Mouse (Mus musculus) c-Kit-positive CD71-positive TER-119-positive erythroid progenitor cells, embryonic 14.5 days (primary cell): ENCODE results near the gene Mark2.

Experiments
- DNase-seq: peaks from one replicate; pipeline ENCODE4 v3.0.0-alpha.2; 2013; ENCODE audit warnings: low spot score

Gene Mark2

DNA sequence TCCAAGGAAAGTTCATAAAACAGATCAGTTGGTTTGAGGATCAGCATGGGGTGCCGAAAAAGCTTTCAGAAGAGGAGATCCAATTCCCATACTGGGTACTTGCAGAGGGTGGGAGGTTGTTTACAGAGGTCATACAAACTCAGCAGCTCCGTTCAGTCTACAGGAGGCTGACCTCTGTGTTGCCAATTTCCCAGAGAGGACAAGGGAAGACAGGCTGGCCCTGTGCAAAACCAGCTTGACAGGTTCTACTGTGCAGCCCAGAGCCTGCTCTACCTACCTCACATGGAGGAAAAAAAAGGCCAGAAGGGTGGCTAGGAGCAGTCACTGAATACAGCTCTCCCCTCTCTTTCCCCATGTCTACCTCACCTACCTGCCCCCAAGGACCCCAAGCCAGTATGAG lies 7.6 kb downstream of the Mark2 start:
- DNase-seq = no peak

DNA sequence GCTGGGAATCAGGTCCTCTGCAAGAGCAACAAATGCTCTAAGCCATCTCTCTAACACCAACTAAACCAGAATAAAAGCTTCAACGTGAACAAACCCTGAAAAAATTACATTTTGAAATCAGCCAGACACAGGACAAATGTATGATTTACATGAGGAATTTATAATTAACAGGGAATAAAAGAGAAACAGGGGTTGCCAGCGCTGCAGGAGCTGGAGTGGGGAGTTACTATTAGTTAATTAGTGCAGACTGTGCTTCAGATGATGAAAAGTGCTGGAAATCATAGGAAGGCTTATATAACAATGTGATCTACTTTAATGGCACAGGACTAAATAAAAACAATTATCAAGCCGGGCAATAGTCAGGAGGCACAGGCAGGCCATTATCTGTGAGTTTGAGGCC lies 20.3 kb downstream of the Mark2 start:
- DNase-seq = no peak

- no peak for DNase-seq
Measured at GRCm38 (mm10) chr19:7320181-7320580, 21.5 kb downstream of the Mark2 start.

- DNase-seq = no peak
Measured at GRCm38 (mm10) chr19:7317716-7318115, 23.9 kb downstream of the Mark2 start.

DNA sequence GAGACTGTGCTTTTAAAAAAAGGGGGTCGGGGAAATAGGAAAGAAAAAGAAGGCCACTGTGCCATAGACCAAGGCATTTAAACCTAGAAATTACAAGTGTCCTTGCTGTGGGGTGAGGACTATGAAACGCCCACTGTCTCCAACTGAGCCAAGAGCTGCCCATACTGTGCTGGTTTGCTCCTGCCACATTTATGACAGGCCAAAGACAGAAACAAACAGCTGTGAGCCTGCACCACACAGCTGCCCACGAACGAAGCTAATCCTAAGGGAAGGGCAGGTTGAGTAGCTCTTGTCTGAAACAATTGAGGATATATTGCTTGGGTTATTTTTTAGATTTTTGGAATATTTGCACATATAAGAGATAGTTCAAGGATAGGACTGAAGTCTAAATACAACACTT lies 24.8 kb downstream of the Mark2 start:
- no peak for DNase-seq

- no peak for DNase-seq
Measured at GRCm38 (mm10) chr19:7315587-7315984, 26.1 kb downstream of the Mark2 start.

DNA sequence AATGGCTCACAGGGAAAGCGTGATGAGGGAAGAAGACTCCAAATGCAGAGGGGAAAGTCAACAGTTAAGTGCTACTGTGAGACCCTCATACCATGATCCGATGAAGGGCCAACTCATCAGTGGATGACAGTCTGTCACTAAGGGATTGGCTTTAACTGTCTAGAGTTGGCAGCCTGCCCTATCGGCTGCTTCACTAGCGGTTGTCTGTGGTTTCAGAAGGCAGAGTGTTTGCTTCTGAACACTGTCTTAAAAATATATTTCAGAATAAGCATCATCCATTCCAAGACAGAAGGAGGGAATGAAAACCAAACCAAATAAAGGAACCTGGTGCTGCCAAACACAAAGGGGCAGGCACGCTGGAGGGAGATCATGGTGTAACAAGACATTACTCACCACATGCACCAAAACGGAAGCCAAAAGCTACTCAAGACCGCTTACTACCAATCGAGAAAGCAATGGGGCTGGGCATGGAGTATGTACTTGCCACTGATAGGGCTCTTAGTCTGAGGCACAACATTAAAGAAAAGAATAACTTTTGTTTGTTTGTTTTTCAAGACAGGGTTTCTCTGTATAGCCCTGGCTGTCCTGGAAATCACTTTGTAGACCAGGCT lies 26.6 kb downstream of the Mark2 start:
- no peak for DNase-seq

DNA sequence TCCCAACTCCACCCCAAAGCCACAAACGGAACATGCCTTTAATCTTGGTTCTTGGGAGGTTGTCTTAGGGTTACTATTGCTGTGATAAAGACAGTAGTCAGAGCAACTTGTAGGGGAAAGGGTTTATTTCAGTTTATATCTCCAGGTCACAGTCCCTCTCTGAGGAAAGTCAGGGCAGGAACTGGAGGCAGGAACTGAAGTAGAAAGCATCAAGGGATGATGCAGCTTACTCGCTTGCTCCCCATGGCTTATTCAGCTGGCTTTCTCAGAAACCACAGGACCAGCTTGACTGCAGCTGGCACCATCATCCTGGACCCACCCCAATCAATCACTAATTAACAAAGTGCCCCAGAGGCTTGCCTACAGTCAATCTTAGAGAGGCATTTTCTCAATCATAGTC lies 28.0 kb downstream of the Mark2 start:
- DNase-seq = no peak

DNA sequence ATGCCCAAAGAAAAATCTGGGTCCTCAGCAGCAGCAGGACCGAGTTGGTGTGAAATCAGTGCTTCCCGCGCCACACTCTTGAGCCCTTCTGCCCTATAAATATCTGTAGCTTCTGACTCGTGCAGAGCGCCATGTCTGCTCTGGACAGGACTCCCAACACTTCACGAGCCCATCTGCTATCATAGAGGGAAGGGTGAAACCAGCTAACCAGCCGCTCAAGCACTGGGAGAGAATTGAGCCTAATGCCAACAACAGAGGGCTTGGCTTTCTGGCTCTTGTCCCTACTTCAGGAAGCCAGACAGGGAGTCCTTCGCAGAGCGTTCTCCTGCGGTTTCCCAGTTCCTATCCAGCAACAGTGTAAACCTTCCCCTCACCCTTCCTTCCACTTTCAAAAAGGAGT lies 30.4 kb downstream of the Mark2 start:
- no peak for DNase-seq

DNA sequence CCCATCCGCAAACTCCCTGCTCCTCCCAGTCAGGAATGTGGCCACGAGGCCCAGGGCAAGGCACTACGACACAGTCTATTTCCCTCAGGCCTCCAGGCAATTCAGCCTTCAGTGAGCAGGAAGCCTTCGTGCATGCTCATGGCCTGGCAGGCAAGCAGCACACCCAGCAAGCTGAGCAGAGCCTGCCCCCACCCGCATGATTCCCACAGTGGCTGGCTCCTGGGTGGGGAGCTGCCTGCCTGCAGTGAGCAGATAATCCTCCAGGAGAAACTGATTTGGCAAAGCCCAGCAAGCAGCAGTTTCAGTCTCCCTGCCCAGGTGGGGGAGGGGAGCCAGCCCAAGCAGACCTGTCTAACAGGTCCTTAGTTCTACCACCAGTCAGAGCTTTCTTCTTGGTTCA lies 31.0 kb downstream of the Mark2 start:
- DNase-seq = peak; percentile 63

GRCm38 (mm10) chr19:7309738-7310330 lies 31.8 kb downstream of the Mark2 start:
- no peak for DNase-seq

- DNase-seq = peak; percentile 53
Measured at GRCm38 (mm10) chr19:7307995-7308770, 33.5 kb downstream of the Mark2 start.

- no peak for DNase-seq
Measured at GRCm38 (mm10) chr19:7306968-7307367, 34.7 kb downstream of the Mark2 start.

DNA sequence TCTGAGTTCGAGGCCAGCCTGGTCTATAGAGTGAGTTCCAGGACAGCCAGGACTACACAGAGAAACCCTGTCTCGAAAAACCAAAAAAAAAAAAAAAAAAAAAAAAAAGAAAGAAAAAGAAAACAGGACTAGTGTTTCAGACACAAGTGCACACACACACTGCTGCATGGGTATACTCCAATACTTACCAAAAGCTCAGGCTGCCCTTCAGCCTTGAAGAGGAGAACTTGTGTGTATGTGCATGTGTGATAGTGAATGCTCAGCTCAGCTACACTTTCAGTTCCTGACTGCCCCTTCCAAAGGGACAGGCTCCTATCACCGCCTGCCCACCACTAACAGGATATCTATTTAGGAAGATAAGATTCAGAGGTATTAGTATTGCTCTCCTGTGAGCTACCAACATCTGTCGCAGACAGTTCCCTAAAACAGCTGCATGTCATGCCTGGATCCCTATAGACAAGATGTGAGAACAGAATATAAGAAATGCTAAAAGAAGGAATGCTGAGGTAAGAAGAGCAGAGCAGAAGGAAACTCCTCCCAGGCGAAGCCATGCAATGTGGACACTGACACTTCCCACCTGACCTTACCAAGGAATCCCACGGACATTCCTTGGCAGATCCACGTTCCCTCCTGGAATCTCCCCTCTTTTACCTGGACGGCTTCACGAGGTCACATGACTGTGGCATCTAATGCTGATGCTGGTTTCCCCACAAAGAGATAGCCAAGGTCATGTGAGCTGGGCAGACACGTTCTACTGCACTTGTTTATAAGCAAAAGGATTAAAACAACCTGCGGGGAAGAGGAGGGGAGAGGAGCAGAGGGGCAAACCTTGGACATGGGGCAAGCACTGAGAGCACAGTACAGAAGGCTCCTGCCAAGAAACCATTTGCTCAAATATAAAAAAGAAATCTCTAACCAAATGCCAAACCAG lies 36.0 kb downstream of the Mark2 start:
- DNase-seq = no peak

GRCm38 (mm10) chr19:7304801-7305200 lies 36.9 kb downstream of the Mark2 start:
- DNase-seq = no peak

GRCm38 (mm10) chr19:7303796-7304195 lies 37.9 kb downstream of the Mark2 start:
- DNase-seq = no peak

DNA sequence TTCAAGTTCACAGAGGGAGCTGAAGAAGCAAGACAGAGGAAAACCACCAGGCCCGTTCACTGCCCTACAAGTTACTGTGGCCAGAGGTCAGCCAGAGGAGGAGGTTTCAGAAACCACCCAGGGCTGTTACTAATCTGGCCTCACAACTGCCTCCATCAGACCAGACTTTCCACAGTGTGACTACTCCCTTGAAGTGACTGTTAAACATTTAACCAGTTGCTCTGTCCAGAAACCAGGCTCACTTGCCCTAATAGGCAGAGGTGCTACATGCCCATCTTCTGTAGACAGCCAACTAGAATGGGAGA lies 39.2 kb downstream of the Mark2 start:
- no peak for DNase-seq

GRCm38 (mm10) chr19:7301647-7302492 lies 39.8 kb downstream of the Mark2 start:
- DNase-seq = no peak

- DNase-seq = no peak
Measured at GRCm38 (mm10) chr19:7300078-7300477, 41.6 kb downstream of the Mark2 start.

DNA sequence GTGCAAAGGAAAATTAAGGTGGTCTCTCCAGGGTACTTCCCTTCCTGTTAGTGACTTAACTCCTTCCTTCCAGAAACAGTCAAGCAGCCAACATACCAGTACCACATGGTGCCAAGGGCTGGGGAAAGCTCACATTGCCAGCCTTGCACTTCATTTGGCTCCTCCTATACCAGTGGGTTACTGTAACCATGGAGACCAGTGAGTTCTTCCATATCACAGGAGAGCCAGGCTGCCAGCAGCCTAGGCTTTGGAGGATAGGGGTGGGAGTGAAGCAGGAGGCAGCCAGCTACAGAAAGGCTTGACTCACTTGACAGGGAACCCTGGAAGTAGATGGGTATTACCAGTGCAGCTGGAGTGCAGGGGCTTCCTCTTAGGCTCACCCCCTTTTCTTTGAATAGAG lies 42.6 kb downstream of the Mark2 start:
- DNase-seq = no peak

DNA sequence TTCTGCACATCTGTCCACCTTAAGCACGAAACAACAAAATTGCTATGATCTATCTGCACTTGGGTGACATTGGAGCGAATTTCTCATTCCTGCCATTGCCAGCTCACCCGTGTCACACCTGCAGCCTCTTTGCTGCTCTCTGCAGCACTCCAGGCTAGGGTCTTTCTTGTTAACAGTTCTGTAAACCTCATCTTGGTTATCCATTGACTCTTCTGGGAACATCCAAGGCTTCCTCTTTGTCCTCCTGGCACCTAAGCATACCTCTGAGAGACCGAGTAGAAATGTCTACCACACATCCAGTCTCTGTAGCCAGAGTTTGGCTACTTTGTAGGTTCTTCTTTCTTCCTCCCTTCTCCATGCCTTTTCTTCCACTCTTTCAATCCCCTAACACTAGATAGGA lies 45.7 kb downstream of the Mark2 start:
- DNase-seq = no peak
